Comparison of ENCODE assay signal across 9 mouse cellular contexts in genomic region chr15:101143494-101143893, GRCm38 (mm10). TPM values are rescaled to one million over a fixed set of nuclear protein-coding genes. Genes with fewer than 3 reads are reported as not detected.
DNase-seq lines count a peak whose midpoint lies in the region; ATAC-seq and TF ChIP-seq lines count a peak whose summit lies in the region.
"Had no signal": no experiment of that assay in that cellular context is flagged by ENCODE, and none has a peak within 500 bp of the region (broad histone marks: within the 10 kb centered on the region; RNA-seq: fewer than 3 reads in every experiment).

No protein-coding gene starts in this region.

- H3K9me3 ChIP-seq in midbrain, postnatal 0 days (ENCODE audit: low read length): no peaks in the 10 kb centered on the region

- no peaks in the 10 kb centered on the region for H3K36me3 ChIP-seq in midbrain, postnatal 0 days (ENCODE audit: insufficient read depth, low read length)

- TF ChIP-seq POLR2A in lung, adult 2 months (IDR thresholded peaks at IDR 0.05; ENCODE audit: borderline replicate concordance, extremely low read depth, low read depth, low read length): no peak; the same call in 1 of the 2 replicates

- peaks cover 22% of the 10 kb centered on the region for H3K4me1 ChIP-seq in lung, adult 2 months (ENCODE audit: control insufficient read depth, insufficient read depth, low read length)
- H3K4me1 ChIP-seq in midbrain, postnatal 0 days (ENCODE audit: insufficient read depth, low read length): peaks cover 3% of the 10 kb centered on the region

- TF ChIP-seq CTCF in lung, adult 2 months (IDR thresholded peaks at IDR 0.05; ENCODE audit: insufficient read depth, low read length): no peak
- TF ChIP-seq CTCF in gastrocnemius, adult 2 months (IDR thresholded peaks at IDR 0.05): no peak
- TF ChIP-seq CTCF in midbrain, postnatal 0 days (IDR thresholded peaks at IDR 0.05): no peak

- 0 out of 2 replicates have a peak, but pooled peaks cover 5% of the 10 kb centered on the region for H3K27me3 ChIP-seq in midbrain, postnatal 0 days (ENCODE audit: insufficient read depth, low read length)

- DNase-seq in lung, adult 2 months: peak; percentile 32
- DNase-seq in lung, postnatal 14 days: no peak
- peak; percentile 75 for DNase-seq in adrenal gland, postnatal 14 days
- DNase-seq in gastrocnemius, adult 2 months: peak; percentile 95
- DNase-seq in kidney, adult 11 months: peak; percentile 69
- DNase-seq in right cerebral cortex, postnatal 4 days: peak; percentile 42
- no peak for DNase-seq in yolk sac, embryonic 10.5 days (ENCODE audit: low spot score)
- DNase-seq in midbrain, postnatal 0 days (ENCODE audit: low spot score): no peak

- H3K9ac ChIP-seq in midbrain, postnatal 0 days (replicated peaks; ENCODE audit: low read length, poor library complexity, severe bottlenecking): no peak overlapping the region

- H3K4me2 ChIP-seq in midbrain, postnatal 0 days (ENCODE audit: low read depth, low read length, poor library complexity, severe bottlenecking): no peak overlapping the region

- intact Hi-C loops in gastrocnemius, adult 2 months (cut with DNase I): no loop called here

- peak overlapping the region; percentile 89 for H3K27ac ChIP-seq in gastrocnemius, adult 2 months
- H3K27ac ChIP-seq in midbrain, postnatal 0 days (ENCODE audit: low read depth, low read length): no peak overlapping the region

- H3K4me3 ChIP-seq in lung, adult 2 months (replicated peaks; ENCODE audit: extremely low read depth, low read depth, low read length): no peak overlapping the region
- peak overlapping the region; percentile 72 for H3K4me3 ChIP-seq in gastrocnemius, adult 2 months
- no peak overlapping the region for H3K4me3 ChIP-seq in midbrain, postnatal 0 days (ENCODE audit: low read depth, low read length)

- no peak for ATAC-seq in midbrain, postnatal 0 days (ENCODE audit: low FRiP score)

- 28% methylated on average over 8 of the region's 8 CpGs for WGBS in lung, adult 2 months
- WGBS in midbrain, postnatal 0 days: 21% methylated on average over 8 of the region's 8 CpGs

RNA-seq across cellular contexts. Expression of gene Acvrl1, which starts 15.2 kb away (rescaled TPM):
- 672 and 695 TPM in 2 replicates for polyA plus RNA-seq in lung, adult 2 months (2012; rRNA removed)
- total RNA-seq in adrenal gland, postnatal 14 days (2021): 16.7 and 20.7 TPM in 2 replicates
- total RNA-seq in gastrocnemius, adult 2 months (2021): 10 to 100 TPM; 10.2 to 14.5 TPM
- total RNA-seq in midbrain, postnatal 0 days (2014; rRNA removed): 8.4 and 11.2 TPM in 2 replicates
- polyA plus RNA-seq in midbrain, postnatal 0 days (2015; fragmentation: Nextera tagmentation; extraction: Ambion mirVana): 6.1 and 6.7 TPM in 2 replicates

RNA-seq across cellular contexts. Expression of gene Ankrd33, which starts 27.9 kb away (rescaled TPM):
- 0.10 and 0.28 TPM in 2 replicates for polyA plus RNA-seq in lung, adult 2 months (2012; rRNA removed)
- total RNA-seq in adrenal gland, postnatal 14 days (2021): not detected in 2 replicates
- not detected for total RNA-seq in gastrocnemius, adult 2 months (2021)
- not detected in 2 replicates for total RNA-seq in midbrain, postnatal 0 days (2014; rRNA removed)
- polyA plus RNA-seq in midbrain, postnatal 0 days (2015; fragmentation: Nextera tagmentation; extraction: Ambion mirVana): not detected in 2 replicates
- total RNA-seq: layer of hippocampus, postnatal 10 days had no signal

RNA-seq across cellular contexts. Expression of gene Acvr1b, which starts 30.4 kb away (rescaled TPM):
- 45.8 and 57.2 TPM in 2 replicates for polyA plus RNA-seq in lung, adult 2 months (2012; rRNA removed)
- 9.0 and 11.2 TPM in 2 replicates for total RNA-seq in adrenal gland, postnatal 14 days (2021)
- total RNA-seq in gastrocnemius, adult 2 months (2021): 10 to 100 TPM; 26.9 to 30.8 TPM
- total RNA-seq in midbrain, postnatal 0 days (2014; rRNA removed): 77.8 and 86.8 TPM in 2 replicates
- 15.2 and 15.8 TPM in 2 replicates for polyA plus RNA-seq in midbrain, postnatal 0 days (2015; fragmentation: Nextera tagmentation; extraction: Ambion mirVana)

Comparison
In these comparisons a context has a peak if more than half of its experiments do, and no peak if none do; other contexts are left out.
1. DNase-seq: peak in lung, adult 2 months (single experiment), adrenal gland, postnatal 14 days (single experiment), gastrocnemius, adult 2 months (single experiment), kidney, adult 11 months (single experiment) and right cerebral cortex, postnatal 4 days (single experiment); none in lung, postnatal 14 days (single experiment), yolk sac, embryonic 10.5 days (single experiment) and midbrain, postnatal 0 days (single experiment).